Mouse (Mus musculus) kidney, postnatal 0 days (tissue): ENCODE data around the gene Csrp1. TPM values are rescaled to one million over a fixed set of nuclear protein-coding genes. Genes with fewer than 3 reads are reported as not detected.

Experiments used
- ATAC-seq: fragments of 200-750 bp; cut with Nextera tagmentation; replicated peaks from 2 replicates; pipeline ENCODE4 v1.8.0; 2017; ENCODE audit warnings: low read depth, moderate number of reproducible peaks, moderate TSS enrichment, moderate library complexity; ENCODE audit not compliant: low FRiP score
- DNase-seq: peaks from one replicate; pipeline ENCODE4 v3.0.0-alpha.2; 2016; ENCODE audit warnings: low spot score
- H3K27ac ChIP-seq: fragments of 300-500 bp; sonication (generic); 2 replicates; pipeline ENCODE4 v1.5.1; 2014; ENCODE audit warnings: mild to moderate bottlenecking
- H3K27me3 ChIP-seq: fragments of 300-500 bp; sonication (generic); 2 replicates; pipeline ENCODE4 v1.6.1; 2014; ENCODE audit warnings: low read length, mixed read lengths; ENCODE audit not compliant: insufficient read depth
- H3K36me3 ChIP-seq: fragments of 300-500 bp; sonication (generic); 2 replicates; pipeline ENCODE4 v1.6.1; 2014; ENCODE audit warnings: low read length, mixed read lengths; ENCODE audit not compliant: insufficient read depth
- H3K4me1 ChIP-seq: fragments of 300-500 bp; sonication (generic); replicated peaks from 2 replicates; pipeline ENCODE4 v1.6.1; 2014; ENCODE audit warnings: antibody characterized with exemption, low read length, mixed read lengths; ENCODE audit not compliant: insufficient read depth
- H3K4me2 ChIP-seq: fragments of 300-500 bp; sonication (generic); 2 replicates; pipeline ENCODE4 v1.6.1; 2014; ENCODE audit warnings: mild to moderate bottlenecking, low read length, moderate library complexity, mixed read lengths
- H3K4me3 ChIP-seq: fragments of 300-500 bp; sonication (generic); replicated peaks from 2 replicates; pipeline ENCODE4 v1.5.1; 2014; ENCODE audit warnings: low read depth, low read length
- H3K9ac ChIP-seq: fragments of 300-500 bp; sonication (generic); 2 replicates; pipeline ENCODE4 v1.6.1; 2014; ENCODE audit warnings: low read depth, low read length
- H3K9me3 ChIP-seq: fragments of 300-500 bp; sonication (generic); replicated peaks from 2 replicates; pipeline ENCODE4 v1.6.1; 2016; ENCODE audit warnings: low read length, inconsistent platforms, mixed read lengths
- CTCF ChIP-seq: IDR thresholded peaks from 2 replicates; pipeline ENCODE4 v1.5.1; 2016; ENCODE audit warnings: antibody characterized with exemption, low read depth, mild to moderate bottlenecking, moderate library complexity
- WGBS: fragments of 180-500 bp; shearing (Covaris S2); extraction: QIAGEN DNeasy Blood & Tissue Kit; methylation state at CpG from one replicate; pipeline ENCODE4 v1.1.7; 2014; 5-methylcytosine and 5-hydroxymethylcytosine counted together
- polyA plus RNA-seq: library from polyadenylated mRNA; unstranded; fragments of >200 nt; fragmentation: Nextera tagmentation; extraction: Ambion mirVana; gene quantifications from 2 replicates; pipeline ENCODE4 v1.2.1, GENCODE M21; 2015

Csrp1 gene
- polyA plus RNA-seq, 1 experiment from 2014 or later, result 189 TPM

GRCm38 (mm10) chr1:135714028-135714815 is 5.6 kb upstream of the Csrp1 start:
- H3K9me3 ChIP-seq, result no peaks in the 10 kb centered on the region
- ATAC-seq, result no peak
- WGBS, result 75% methylated on average over 9 of the region's 9 CpGs
- no peaks in the 10 kb centered on the region for H3K27me3 ChIP-seq
- no peak for TF ChIP-seq CTCF
- no peak overlapping the region for H3K4me3 ChIP-seq
- H3K4me1 ChIP-seq, result no peaks in the 10 kb centered on the region
- no peak for DNase-seq
- H3K4me2 ChIP-seq, result no peak overlapping the region
- no peaks in the 10 kb centered on the region for H3K36me3 ChIP-seq
- no peak overlapping the region for H3K27ac ChIP-seq
- H3K9ac ChIP-seq, result no peak overlapping the region

GRCm38 (mm10) chr1:135714901-135715609 is 4.8 kb upstream of the Csrp1 start:
- Histone ChIP-seq H3K4me3 (no peak overlapping the region), H3K36me3 (no peaks in the 10 kb centered on the region), H3K27ac (no peak overlapping the region), H3K9me3 (no peaks in the 10 kb centered on the region), H3K27me3 (no peaks in the 10 kb centered on the region), H3K9ac (no peak overlapping the region), H3K4me2 (no peak overlapping the region), H3K4me1 (no peaks in the 10 kb centered on the region)
- ATAC-seq (no peak), DNase-seq (no peak)
- no peak for TF ChIP-seq CTCF
- 73% methylated on average over 3 of the region's 3 CpGs for WGBS

GRCm38 (mm10) chr1:135719486-135719885 is 375 bp upstream of the Csrp1 start:
- no peaks in the 10 kb centered on the region for H3K9me3 ChIP-seq
- H3K9ac ChIP-seq, result no peak overlapping the region
- H3K4me1 ChIP-seq, result no peaks in the 10 kb centered on the region
- peak; percentile 88 for DNase-seq
- no peak overlapping the region for H3K4me2 ChIP-seq
- no peaks in the 10 kb centered on the region for H3K27me3 ChIP-seq
- peak; percentile 71 for ATAC-seq
- 0 out of 2 replicates have a peak overlapping the region, but pooled peaks have one; percentile 47 for H3K27ac ChIP-seq
- no peak overlapping the region for H3K4me3 ChIP-seq
- WGBS, result 18% methylated on average over 9 of the region's 9 CpGs
- peak; percentile 95 for TF ChIP-seq CTCF
- no peaks in the 10 kb centered on the region for H3K36me3 ChIP-seq

- Histone ChIP-seq H3K36me3 (no peaks in the 10 kb centered on the region), H3K4me3 (no peak overlapping the region), H3K9ac (no peak overlapping the region), H3K27me3 (no peaks in the 10 kb centered on the region), H3K4me1 (peaks cover 4% of the 10 kb centered on the region; the same call in 1 of the 2 replicates), H3K9me3 (no peaks in the 10 kb centered on the region), H3K4me2 (no peak overlapping the region), H3K27ac (no peak overlapping the region)
- WGBS, result 59% methylated on average over 1 of the region's 1 CpGs
- no peak for TF ChIP-seq CTCF
- ATAC-seq (no peak), DNase-seq (no peak)
Measured at GRCm38 (mm10) chr1:135723016-135723415, 3.2 kb downstream of the Csrp1 start.

GRCm38 (mm10) chr1:135724134-135724533 is 4.3 kb downstream of the Csrp1 start:
- ATAC-seq (no peak), DNase-seq (no peak)
- H3K27ac ChIP-seq, result no peak overlapping the region
- H3K9ac ChIP-seq, result no peak overlapping the region
- no peak overlapping the region for H3K4me2 ChIP-seq
- TF ChIP-seq CTCF, result no peak
- H3K9me3 ChIP-seq, result no peaks in the 10 kb centered on the region
- 68% methylated on average over 4 of the region's 4 CpGs for WGBS
- H3K27me3 ChIP-seq, result no peaks in the 10 kb centered on the region
- H3K36me3 ChIP-seq, result no peaks in the 10 kb centered on the region
- H3K4me3 ChIP-seq, result no peak overlapping the region
- peaks cover 7% of the 10 kb centered on the region; the same call in 1 of the 2 replicates for H3K4me1 ChIP-seq

GRCm38 (mm10) chr1:135725324-135725723 is 5.5 kb downstream of the Csrp1 start:
- no peak for DNase-seq
- Histone ChIP-seq H3K4me1 (peaks cover 15% of the 10 kb centered on the region; the same call in 1 of the 2 replicates), H3K9ac (no peak overlapping the region), H3K9me3 (no peaks in the 10 kb centered on the region), H3K36me3 (no peaks in the 10 kb centered on the region), H3K27ac (no peak overlapping the region), H3K4me2 (no peak overlapping the region), H3K4me3 (no peak overlapping the region), H3K27me3 (no peaks in the 10 kb centered on the region)
- TF ChIP-seq CTCF, result no peak
- 95% methylated on average over 6 of the region's 6 CpGs for WGBS
- ATAC-seq, result no peak
